Mouse (Mus musculus): ENCODE results near the gene Selenow.

Selenow gene

DNA sequence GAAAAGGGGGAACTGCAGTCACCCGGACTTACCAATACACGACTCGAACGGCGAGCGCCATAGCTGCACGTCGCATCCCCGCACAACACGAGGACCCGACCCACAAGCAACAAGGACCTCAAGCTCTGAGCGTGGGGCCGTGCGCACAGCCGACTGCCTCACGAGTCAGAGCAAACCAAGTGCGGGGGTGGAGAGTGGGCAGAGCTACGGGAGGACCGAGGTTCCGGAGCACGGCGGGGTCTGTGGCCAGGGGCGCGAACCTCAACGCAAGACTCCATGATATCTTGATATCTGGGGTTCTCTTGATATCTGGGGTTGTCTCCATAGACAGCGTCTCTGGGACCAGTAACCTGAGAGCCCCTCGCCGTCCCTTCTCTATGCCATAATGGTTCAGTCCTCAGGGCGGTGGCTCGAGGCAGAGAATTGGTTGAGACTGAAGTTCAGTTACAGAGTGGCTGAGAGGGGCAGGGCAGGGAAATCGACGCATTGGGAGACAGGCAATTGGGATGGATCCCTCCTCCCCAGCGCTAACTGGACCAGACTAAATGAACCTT lies at the start of gene Selenow:
TSS of gene Selenow (minus strand) at position 183 of the 554 bp plus-strand sequence.
- DNase-seq (ENCODE audit: low read depth, low spot score): peak; percentile 84

DNA sequence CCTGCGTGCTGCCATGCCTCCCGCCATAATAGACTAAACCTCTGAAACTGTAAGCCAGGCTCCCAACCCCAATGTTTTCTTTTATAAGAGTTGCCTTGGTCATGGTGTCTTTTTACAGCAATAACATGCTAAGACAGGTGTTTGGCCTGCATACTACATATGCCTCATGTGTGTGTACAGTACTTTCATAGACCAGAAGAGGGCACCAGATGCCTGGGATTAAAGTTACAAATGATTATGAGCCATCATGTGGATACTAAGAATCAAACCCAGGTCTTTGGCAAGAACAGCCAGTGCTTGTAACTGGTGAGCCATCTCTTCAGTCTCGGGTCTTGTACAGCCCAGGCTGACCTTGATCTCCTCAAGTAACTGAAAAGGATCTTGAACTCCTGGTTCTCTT lies 47.5 kb upstream of the Selenow start:
- no peak for DNase-seq (ENCODE audit: low read depth, low spot score)

DNA sequence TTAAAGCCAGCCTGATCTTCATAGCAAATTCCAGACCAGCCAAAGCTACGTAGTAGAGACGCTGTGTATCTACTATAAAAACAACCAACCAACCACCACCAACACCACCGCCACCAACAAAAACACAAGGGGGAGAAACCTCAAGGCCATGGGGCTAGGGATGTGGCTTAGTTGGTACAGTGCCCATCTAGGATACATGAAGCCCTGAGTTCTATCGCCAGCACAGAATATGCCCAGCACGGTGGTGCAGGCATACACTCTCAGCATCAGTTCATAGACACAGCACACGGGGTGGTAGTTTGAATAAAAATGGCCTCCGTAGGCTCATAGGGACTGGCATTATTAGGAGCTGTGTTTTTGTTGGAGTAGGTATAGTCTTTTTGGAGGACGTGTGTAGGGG lies 46.1 kb upstream of the Selenow start:
- DNase-seq (ENCODE audit: low read depth, low spot score): no peak

DNA sequence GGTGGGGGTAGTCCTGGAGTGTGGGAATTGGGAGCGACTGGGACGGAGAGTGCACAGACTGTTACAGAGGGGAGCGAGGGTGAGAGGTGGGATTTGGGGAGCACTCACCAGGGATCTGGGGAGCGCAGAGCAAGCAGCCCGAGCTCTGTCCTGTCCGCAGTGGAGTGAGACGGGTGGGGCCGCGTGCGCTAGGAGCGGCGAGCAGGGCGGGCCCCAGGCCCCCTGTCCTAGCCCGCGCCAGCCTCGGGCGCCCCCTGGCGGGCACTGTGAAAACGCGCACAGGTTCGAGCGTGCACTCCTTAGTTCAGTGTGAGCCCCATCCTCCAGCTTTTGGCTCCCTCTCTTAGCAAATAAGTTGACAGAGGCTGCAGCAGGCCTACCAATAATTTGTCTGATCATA lies 45.1 kb upstream of the Selenow start, which contains the start of gene Ehd2:
TSS of gene Ehd2 (minus strand) at position 256 of the 400 bp plus-strand sequence.
- no peak for DNase-seq (ENCODE audit: low read depth, low spot score)

DNA sequence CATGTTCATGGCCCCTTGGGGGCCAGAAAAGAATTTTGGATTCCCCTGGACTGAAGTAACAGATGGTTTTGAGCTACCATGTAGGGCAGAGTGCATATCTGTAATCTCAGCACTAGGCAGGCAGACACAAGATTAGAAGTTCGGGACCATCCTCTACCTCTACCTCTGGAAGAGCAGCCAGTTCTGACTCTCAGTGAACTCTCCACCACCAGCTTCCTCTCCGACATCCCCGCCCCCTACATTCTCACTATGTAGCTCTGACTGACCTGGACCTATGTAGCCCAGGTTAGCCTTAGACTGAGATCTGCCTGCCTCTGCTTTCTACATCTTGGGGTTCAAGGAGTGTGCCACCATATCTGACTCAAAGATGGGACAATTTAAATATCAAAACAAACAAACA lies 44.3 kb upstream of the Selenow start:
- DNase-seq (ENCODE audit: low read depth, low spot score): no peak

DNA sequence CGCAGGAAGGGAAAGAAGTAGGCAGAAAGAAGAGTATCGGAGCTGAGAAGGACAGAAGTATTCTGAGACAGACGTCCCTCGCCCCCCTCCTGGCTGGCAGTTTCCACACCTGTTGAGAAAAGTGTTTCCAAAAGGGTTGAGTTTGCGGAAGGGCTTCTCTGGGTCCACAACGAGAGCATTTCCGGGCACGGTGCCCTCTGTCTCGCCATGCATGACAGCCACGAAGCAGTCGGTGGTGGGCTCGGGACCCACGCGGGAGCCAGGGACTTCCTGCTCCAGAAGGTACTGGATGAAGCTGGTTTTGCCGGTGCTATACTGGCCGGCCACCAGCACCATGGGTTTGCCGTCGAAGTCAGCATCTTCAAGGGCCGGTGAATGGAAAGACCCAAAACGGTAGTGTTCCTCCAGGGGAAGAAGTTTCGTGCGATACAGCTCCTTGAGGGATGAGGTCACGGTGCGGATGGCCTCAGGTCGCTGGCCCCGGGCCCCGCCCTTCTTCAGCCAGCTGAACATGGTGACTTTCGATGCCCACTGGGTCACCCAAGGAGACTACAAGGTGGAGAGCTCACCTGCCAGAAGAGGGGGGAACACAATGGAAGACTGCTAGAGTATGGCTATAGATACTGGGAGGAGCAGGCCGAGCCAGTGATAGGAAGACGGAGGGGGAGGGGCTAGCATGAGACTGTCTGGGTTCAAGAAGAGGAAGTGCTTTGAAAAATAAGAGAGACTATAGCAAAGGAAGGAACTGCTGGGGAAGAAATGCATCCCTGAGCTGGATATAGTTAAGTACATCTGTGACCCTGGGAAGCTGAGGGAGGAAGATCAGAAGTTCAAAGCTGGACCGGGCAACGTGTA lies 41.8 kb upstream of the Selenow start:
- no peak for DNase-seq (ENCODE audit: low read depth, low spot score)

DNA sequence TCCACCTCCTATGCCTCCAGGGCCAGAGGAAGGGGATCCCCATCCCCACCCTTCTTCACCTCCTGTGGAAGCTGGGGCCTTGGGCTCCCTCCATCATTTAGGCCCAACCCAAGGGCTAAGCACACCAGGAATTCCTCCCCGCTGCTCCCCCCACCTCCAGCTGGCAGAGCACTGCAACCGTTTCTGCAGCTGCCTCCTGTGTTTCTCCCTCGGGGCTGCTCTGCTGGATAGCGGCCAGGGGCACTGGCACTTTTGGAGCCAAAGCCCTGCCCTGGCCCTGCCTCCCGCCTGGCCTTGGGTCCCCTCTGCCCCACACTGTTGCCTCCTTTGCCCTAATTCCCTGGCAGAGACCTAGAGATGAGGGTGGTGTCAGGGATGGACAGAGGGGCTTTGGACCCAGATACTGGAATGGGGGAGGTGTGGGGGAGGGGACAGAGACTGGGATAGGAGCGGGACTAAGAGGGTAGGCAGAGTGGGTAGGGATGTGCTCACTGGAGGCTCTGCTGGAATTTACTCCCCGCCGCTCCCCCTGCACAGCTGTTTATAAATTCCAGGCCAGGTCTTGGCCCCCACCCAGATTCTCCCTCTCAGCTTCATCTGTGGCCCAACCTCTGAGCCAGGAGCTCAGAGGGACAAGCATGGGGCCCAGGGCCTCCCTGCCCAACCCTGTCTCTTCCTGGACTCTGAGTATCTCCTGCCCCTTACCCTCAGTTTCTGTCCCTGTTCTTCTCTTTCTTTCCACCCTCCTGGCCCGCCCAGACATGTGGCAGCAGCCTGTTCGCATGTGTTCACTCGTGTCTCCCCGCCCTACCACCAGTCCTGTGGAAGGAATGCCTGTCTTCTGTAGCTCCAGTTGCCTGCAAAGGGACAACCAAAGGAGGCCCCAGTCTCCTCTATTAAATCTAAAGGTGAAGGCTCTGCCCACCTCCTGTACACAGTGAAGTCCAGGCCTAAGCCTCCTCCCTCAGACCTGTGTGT lies 40.4 kb upstream of the Selenow start:
- DNase-seq (ENCODE audit: low read depth, low spot score): no peak

DNA sequence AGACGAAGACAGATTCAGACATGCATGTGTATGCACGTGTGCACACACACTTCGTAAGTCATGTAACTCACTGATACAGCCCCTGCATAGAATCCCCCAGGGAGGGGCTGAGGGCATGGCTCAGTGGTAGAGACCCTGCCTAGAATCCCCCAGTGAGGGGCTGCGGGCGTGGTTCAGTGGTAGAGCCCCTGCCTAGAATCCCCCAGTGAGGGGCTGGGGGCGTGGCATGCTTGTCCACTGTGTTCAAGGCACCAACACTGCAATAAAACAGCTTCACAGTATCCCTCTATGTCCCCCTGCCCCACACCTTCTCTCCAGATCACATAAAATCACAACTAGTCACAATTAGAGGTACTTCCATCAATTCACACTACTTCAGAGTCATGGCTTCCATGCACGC lies 39.6 kb upstream of the Selenow start:
- no peak for DNase-seq (ENCODE audit: low read depth, low spot score)

DNA sequence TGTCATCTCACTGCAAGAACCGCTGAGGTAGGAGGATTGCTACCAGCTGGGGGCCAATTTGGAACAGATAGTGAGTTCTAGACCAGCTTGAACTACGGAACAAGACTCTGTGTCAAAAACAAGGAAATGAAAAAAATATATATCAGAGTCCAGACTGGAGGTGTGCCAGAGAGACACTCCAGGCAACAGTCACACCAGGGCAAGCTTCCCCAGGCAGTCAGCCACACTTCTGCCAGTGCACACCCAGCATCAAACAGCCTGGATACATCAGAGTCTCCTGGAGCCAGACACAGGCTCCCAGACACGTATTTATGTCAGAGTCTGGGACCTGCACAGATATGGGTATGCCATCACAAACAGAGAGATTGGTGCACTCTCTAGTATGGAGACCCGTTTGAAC lies 39.0 kb upstream of the Selenow start:
- DNase-seq (ENCODE audit: low read depth, low spot score): no peak

DNA sequence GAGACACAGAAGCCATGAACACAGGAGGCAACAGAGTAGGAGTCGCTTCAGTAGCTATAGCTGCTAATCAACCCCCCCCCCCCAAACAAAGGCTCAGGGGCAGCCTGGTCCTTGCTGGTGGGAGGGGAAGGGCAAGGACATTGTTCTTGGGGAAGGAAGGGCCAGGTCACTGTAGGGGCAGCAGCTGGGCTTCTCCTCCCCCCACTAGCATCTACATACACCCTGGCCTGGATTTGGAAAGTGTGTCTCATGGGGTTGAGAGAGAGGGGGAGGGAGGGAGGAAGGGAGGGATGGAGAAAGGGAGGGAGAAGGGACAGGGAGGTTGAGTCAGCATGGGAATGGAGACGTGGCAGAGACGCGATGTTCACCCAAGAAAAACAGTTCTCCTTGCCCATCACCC lies 38.5 kb upstream of the Selenow start:
- no peak for DNase-seq (ENCODE audit: low read depth, low spot score)

DNA sequence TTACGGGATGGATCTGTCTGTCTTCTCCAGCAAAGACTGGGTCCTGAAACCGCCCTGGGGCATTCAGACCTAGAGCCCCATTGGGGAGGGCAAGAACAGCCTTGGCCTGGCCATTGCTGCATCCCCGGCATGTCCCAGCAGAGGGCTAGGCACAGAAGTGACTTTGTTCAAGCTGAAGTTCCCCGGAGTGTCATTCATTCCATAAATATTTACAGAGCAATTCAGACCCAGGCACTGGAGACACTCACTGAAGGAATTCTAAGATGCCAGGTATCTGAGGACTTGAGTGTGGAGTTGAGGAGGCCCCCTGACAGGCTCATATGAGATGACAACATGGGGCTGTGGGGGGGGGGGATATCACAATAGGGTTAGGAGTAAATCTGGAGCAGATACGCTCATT lies 33.9 kb upstream of the Selenow start:
- no peak for DNase-seq (ENCODE audit: low read depth, low spot score)

DNA sequence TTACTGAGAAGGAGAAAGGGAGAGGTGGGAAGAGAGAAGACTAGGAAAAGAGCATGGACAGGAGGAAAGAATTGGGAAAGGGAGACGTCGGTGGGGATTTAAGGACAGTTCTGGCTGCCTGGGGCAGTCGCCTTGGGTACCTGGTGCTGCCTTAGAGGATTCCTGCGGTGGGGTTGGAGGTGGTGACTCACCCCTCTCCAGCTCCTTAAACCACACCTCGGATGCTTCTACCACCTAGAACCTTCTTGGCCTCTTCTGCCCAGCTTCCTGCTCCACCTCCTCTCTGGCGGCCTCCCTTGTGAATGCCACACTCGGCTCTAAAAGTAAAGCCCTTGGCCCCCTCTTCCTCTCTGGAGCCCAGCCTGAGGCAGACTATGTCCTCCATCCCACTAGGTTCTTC lies 33.3 kb upstream of the Selenow start:
- no peak for DNase-seq (ENCODE audit: low read depth, low spot score)

DNA sequence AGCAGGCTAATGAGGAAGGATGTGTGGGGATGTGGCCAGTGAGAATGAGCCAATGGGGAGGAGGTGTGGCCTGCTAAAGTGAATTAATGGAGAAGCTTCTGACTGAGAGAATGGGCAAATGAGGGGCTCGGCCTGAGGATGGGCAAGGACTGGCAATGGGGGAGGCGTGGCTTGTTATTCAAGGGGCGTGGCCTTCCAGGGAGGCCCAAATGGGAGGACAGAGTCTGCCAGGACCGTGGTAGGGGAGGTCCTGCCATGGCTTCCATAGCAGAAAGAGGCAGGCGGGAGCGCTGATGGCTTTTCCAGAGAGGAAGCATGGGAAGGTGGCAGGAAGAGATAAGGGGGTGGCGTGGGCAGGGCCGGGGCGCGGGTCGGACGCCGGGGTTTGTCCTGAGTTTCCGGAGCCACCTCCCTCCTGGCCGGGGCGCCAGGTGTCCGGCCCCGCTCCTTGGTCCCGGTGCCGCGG lies 32.8 kb upstream of the Selenow start:
- no peak for DNase-seq (ENCODE audit: low read depth, low spot score)

DNA sequence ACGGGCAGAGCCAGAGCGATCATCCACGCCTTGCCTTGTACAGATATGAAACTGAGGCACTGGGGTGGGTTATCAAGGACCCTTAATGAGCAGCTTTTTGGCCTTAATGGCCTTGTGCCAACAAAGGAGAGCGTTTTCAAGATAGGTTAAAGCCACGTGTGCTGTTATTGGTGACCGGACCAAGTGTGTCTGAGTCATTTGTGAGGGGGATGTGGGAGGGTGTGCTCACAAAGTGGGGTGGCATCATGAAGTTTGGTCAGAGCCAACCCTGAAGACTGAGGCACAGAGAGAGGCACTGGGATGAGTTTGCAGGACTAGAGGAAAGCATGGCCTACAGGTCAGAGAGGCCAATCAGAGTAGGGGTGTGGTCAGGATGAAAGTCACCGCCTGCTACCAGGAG lies 32.2 kb upstream of the Selenow start:
- no peak for DNase-seq (ENCODE audit: low read depth, low spot score)

DNA sequence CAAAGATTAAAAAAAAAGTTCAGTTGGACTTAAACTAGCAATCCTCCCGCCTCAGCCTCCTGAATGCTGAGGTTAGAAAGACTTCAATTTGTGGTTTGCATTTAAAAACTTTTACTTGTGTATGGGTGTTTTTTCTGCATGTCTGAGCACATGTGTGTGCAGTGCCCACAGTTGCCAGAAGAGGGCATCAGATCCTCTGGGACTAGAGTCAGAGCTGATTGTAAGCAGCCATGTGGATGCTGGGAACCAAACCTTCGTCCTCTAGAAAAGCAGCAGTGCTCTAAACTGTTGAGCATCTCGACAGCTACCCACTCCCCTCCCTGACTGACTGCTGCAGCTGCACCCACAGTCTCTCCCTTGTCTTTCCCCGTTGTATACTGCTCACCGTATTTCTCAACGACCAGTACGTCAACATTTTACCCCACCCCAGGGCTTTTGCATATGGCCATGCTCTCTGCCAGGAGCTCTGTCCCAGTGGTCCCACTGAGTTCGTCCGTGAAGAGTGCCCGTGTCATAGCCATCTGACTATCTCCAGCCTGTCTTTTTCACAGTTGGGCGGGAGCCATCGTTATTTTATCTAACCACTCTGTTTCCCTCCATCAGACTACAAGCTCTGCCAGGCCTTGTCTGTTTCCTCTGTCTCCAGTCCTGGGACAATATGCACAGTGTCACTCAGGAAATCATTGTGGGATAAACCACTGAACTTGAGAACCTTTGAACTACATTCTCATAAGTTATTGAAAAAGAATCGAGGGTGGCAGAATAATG lies 31.3 kb upstream of the Selenow start:
- DNase-seq (ENCODE audit: low read depth, low spot score): no peak

DNA sequence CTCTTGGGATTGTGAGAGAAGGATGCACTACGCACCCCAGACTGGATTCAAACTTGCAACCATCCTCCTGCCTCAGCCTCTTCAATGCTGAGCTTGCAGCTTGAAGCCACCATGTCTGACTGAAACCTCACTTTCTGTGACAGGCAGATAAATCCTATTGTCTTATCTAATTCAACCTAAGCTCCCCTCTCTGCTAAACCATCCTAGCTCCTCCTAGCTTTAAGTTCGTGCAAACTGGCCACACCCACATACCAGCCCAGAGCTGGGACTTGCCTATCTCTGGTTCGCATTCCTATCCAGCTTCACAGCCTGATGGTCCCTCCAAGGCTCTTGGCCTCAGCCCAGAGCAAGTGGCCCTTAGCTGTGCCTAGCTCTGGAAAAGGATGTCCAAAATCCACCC lies 30.2 kb upstream of the Selenow start:
- DNase-seq (ENCODE audit: low read depth, low spot score): no peak

DNA sequence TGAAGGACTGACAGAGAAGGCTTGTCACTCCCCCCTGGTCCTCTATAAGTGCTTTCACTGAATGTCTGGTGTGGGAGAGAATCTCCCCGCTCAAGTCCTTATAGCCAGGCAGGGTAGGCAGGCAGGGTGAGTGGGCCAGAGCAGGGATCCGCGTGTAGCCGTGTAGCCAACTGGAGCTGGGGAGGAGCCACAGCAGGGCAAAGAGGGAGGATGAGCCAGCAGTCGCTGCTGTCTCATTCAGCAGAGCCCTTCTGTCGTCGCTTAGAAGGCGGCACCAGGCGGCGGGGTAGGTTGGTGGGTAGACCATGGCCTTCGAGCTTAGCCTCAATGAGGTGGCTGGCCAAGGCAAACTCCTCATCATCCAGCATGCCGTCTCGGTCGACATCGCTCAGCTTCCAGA lies 27.8 kb upstream of the Selenow start:
- DNase-seq (ENCODE audit: low read depth, low spot score): no peak

DNA sequence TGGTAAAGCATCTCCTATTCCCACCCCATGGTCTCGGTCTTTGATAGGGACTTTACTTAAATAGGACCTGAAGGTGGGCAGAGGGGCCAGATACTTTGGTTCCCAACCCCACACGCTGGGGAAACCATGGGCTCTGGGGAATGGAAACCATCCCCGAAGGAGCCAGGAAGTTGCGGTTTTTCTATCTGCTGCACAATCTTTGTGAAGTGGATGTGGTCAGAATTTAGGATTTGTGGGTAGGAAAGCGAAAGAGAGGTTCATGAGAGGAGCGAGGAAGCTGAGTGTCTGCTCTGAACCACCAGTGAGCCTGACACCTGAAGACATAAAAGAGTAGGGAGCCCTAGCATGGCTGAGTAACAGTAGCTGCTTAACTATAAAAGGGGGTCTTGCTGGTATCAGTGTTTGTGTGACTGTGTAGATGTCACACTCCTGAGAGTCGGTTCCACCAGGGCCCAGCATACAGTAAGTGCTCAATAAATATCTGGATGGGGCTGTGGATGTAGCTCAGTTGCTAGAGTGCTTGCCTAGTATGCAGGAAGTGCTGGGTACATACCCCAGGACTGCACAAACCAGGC lies 27.1 kb upstream of the Selenow start:
- DNase-seq (ENCODE audit: low read depth, low spot score): no peak

DNA sequence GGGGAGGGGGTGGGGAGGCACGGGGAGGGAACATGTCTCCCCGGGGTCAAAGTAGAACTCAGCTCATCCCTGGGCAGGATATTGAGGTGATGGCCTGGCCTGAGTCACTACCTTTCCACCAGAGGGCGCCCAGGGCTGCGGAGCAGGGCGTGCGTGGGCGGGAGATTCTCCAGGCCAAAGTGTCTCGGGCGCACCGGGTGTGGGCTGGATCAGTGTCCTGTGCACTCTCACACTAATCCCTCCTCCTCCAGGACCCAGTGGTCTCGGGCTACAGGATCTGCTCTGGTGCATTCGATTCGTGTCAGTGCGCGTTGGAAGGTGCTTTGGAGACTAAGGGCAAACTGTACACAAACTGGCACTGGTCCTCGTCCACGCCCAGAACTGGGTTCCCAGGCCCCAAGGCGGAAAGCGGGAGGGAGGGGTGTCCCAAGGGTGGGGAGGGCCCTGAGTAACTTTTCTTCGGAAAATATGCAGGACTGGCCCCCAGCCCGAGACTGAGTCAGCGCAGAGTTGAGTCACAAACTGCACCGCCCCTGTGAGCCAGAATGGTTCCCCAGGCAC lies 26.3 kb upstream of the Selenow start:
- peak; percentile 83 for DNase-seq (ENCODE audit: low read depth, low spot score)

DNA sequence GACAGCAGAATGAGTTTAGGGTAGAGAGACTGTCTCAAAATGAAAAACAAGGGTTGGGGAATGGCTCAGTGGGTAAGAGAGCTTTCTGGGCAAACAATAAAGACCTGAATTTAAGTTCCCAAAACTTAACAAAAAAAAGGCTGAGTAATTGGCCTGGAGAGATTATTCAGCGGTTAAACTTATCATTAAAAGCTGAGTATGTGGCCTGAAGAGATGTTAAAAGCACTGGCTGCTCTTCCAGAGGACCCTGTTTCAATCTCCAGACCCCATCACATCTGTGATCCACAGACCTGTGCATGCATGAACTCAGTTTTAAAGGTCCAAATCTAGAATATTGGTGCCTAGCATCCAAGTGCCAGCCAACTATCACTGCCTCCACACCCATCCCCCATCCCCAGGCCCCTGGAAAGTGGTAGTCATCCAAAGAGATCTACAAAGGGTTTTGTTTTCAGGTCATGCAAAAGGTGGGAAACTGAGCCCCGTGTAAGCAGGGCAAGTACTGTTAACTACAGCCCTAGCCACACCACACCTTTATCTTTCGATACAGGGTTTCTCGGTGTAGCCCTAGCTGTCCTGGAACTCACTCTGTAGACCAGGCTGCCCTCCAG lies 25.6 kb upstream of the Selenow start:
- DNase-seq (ENCODE audit: low read depth, low spot score): no peak
